ENCODE assay signal across 37 mouse cellular contexts in genomic region chr7:126825952-126826351, GRCm38 (mm10). TPM values are rescaled to one million over a fixed set of nuclear protein-coding genes. Genes with fewer than 3 reads are reported as not detected.
A peak's percentile ranks its signal among the peaks of the same experiment; 100 is the strongest.
DNase-seq lines count a peak whose midpoint lies in the region; ATAC-seq and TF ChIP-seq lines count a peak whose summit lies in the region.
"Had no signal": no experiment of that assay in that cellular context is flagged by ENCODE, and none has a peak within 500 bp of the region (broad histone marks: within the 10 kb centered on the region; RNA-seq: fewer than 3 reads in every experiment).

No protein-coding gene starts in this region.

- H3K27ac ChIP-seq in cerebellum, adult 2 months (ENCODE audit: insufficient read depth, low read length), result peak overlapping the region; percentile 32; the same call in 1 of the 2 replicates
- H3K27ac ChIP-seq in midbrain, embryonic 13.5 days, result no peak overlapping the region
- no peak overlapping the region for H3K27ac ChIP-seq in midbrain, embryonic 15.5 days
- no peak overlapping the region for H3K27ac ChIP-seq in midbrain, postnatal 0 days (ENCODE audit: low read depth, low read length)
- H3K27ac ChIP-seq: heart, embryonic 10.5 days; heart, embryonic 15.5 days; kidney, embryonic 15.5 days; layer of hippocampus, adult 2 months; left cerebral cortex, adult 2 months; limb, embryonic 12.5 days; liver, embryonic 15.5 days; stomach, postnatal 0 days had no signal

- no peak for TF ChIP-seq POLR2A in cerebellum, adult 2 months (IDR thresholded peaks at IDR 0.05; ENCODE audit: borderline replicate concordance, insufficient read depth, low read length)

- peak overlapping the region; percentile 8 for H3K4me3 ChIP-seq in cerebellum, adult 2 months (replicated peaks; ENCODE audit: insufficient read depth, low read depth, low read length)
- no peak overlapping the region for H3K4me3 ChIP-seq in midbrain, embryonic 13.5 days (replicated peaks)
- no peak overlapping the region for H3K4me3 ChIP-seq in midbrain, embryonic 15.5 days
- no peak overlapping the region for H3K4me3 ChIP-seq in midbrain, postnatal 0 days (ENCODE audit: low read depth, low read length)
- H3K4me3 ChIP-seq: erythroblast, embryonic 14.5 days; heart, embryonic 10.5 days; heart, embryonic 15.5 days; kidney, embryonic 15.5 days; layer of hippocampus, adult 2 months; left cerebral cortex, adult 2 months; limb, embryonic 12.5 days; liver, embryonic 15.5 days had no signal

- ATAC-seq in midbrain, embryonic 13.5 days, result no peak
- no peak for ATAC-seq in midbrain, embryonic 15.5 days (replicated peaks)
- no peak for ATAC-seq in midbrain, postnatal 0 days (ENCODE audit: low FRiP score)
- ATAC-seq in megakaryocyte-erythroid progenitor cell, adult 5-6 weeks (replicated peaks; ENCODE audit: low FRiP score, low TSS enrichment, poor library complexity, severe bottlenecking), result no peak
- ATAC-seq: inflammation-experienced regulatory T-cells, adult 6 months had no signal

- H3K36me3 ChIP-seq in midbrain, embryonic 13.5 days, result peaks cover 30% of the 10 kb centered on the region
- no peaks in the 10 kb centered on the region for H3K36me3 ChIP-seq in midbrain, embryonic 15.5 days (replicated peaks)
- peaks cover 14% of the 10 kb centered on the region for H3K36me3 ChIP-seq in midbrain, postnatal 0 days (ENCODE audit: insufficient read depth, low read length)
- H3K36me3 ChIP-seq: G1E; heart, embryonic 10.5 days; heart, embryonic 15.5 days; kidney, embryonic 15.5 days; limb, embryonic 12.5 days; liver, embryonic 15.5 days had no signal

- H3K9me3 ChIP-seq in midbrain, embryonic 13.5 days, result no peaks in the 10 kb centered on the region
- H3K9me3 ChIP-seq in midbrain, embryonic 15.5 days, result no peaks in the 10 kb centered on the region
- H3K9me3 ChIP-seq in midbrain, postnatal 0 days (ENCODE audit: low read length), result no peaks in the 10 kb centered on the region
- H3K9me3 ChIP-seq: G1E; heart, embryonic 10.5 days; heart, embryonic 15.5 days; kidney, embryonic 15.5 days; limb, embryonic 12.5 days; liver, embryonic 15.5 days had no signal

- TF ChIP-seq CTCF in cerebellum, adult 2 months (IDR thresholded peaks at IDR 0.05; ENCODE audit: borderline replicate concordance, insufficient read depth, low read depth, low read length), result no peak
- no peak for TF ChIP-seq CTCF in midbrain, postnatal 0 days (IDR thresholded peaks at IDR 0.05)

- H3K4me1 ChIP-seq in cerebellum, adult 2 months (ENCODE audit: control insufficient read depth, insufficient read depth, low read length), result peaks cover 35% of the 10 kb centered on the region
- peaks cover 65% of the 10 kb centered on the region for H3K4me1 ChIP-seq in midbrain, embryonic 13.5 days (replicated peaks)
- peaks cover 47% of the 10 kb centered on the region for H3K4me1 ChIP-seq in midbrain, embryonic 15.5 days
- peaks cover 15% of the 10 kb centered on the region for H3K4me1 ChIP-seq in midbrain, postnatal 0 days (ENCODE audit: insufficient read depth, low read length)

- DNase-seq in cerebellum, adult 2 months, result no peak
- DNase-seq in cerebellum, postnatal 4 days (ENCODE audit: low spot score in 2 of 2), result no peak
- no peak for DNase-seq in midbrain, postnatal 0 days (ENCODE audit: low spot score)
- DNase-seq in retina, postnatal 1 day, result peak; percentile 50
- DNase-seq: adrenal gland, adult 8-10 months; cerebellum, postnatal 10 days; gastrocnemius, postnatal 25 days; heart, adult 11 months; kidney, adult 18-20 months; lung, postnatal 14 days; right cerebral cortex, adult 18-20 months; spleen, adult 18-20 months; thymus, adult 18-20 months; thymus, postnatal 25 days had no signal

- no peaks in the 10 kb centered on the region for H3K27me3 ChIP-seq in cerebellum, adult 2 months (ENCODE audit: control insufficient read depth, insufficient read depth, low read length)
- no peaks in the 10 kb centered on the region for H3K27me3 ChIP-seq in midbrain, embryonic 13.5 days
- no peaks in the 10 kb centered on the region for H3K27me3 ChIP-seq in midbrain, embryonic 15.5 days (replicated peaks)
- no peaks in the 10 kb centered on the region for H3K27me3 ChIP-seq in midbrain, postnatal 0 days (ENCODE audit: insufficient read depth, low read length)

- WGBS in cerebellum, adult 2 months, result 47% methylated on average over 5 of the region's 5 CpGs
- 77% methylated on average over 5 of the region's 5 CpGs for WGBS in midbrain, embryonic 13.5 days
- 78% methylated on average over 5 of the region's 5 CpGs for WGBS in midbrain, embryonic 15.5 days
- 80% methylated on average over 5 of the region's 5 CpGs for WGBS in midbrain, postnatal 0 days

- H3K9ac ChIP-seq in midbrain, embryonic 13.5 days (replicated peaks), result peak overlapping the region; percentile 50
- H3K9ac ChIP-seq in midbrain, embryonic 15.5 days, result no peak overlapping the region
- H3K9ac ChIP-seq in midbrain, postnatal 0 days (replicated peaks; ENCODE audit: low read length, poor library complexity, severe bottlenecking), result 0 out of 2 replicates have a peak overlapping the region, but pooled peaks have one; percentile 13
- H3K9ac ChIP-seq: heart, embryonic 15.5 days; kidney, embryonic 15.5 days; limb, embryonic 12.5 days; liver, embryonic 15.5 days; lung, embryonic 14.5 days had no signal

- H3K4me2 ChIP-seq in midbrain, embryonic 13.5 days (replicated peaks), result peak overlapping the region; percentile 54
- no peak overlapping the region for H3K4me2 ChIP-seq in midbrain, embryonic 15.5 days
- no peak overlapping the region for H3K4me2 ChIP-seq in midbrain, postnatal 0 days (ENCODE audit: low read depth, low read length, poor library complexity, severe bottlenecking)
- H3K4me2 ChIP-seq: heart, embryonic 15.5 days; kidney, embryonic 15.5 days; limb, embryonic 12.5 days; liver, embryonic 15.5 days; lung, embryonic 14.5 days had no signal

RNA-seq across cellular contexts. Expression of gene 4930451I11Rik, which starts 5.5 kb away (rescaled TPM):
- polyA plus RNA-seq in cerebellum, adult 2 months (2012; rRNA removed), result not detected in 2 replicates
- not detected in 2 replicates for polyA plus RNA-seq in midbrain, embryonic 13.5 days (2015; fragmentation: Nextera tagmentation; extraction: Ambion mirVana)
- polyA plus RNA-seq in midbrain, embryonic 15.5 days (2015; fragmentation: Nextera tagmentation; extraction: Ambion mirVana), result not detected in 2 replicates
- total RNA-seq in midbrain, postnatal 0 days (2014; rRNA removed), result not detected in 2 replicates
- polyA plus RNA-seq in midbrain, postnatal 0 days (2015; fragmentation: Nextera tagmentation; extraction: Ambion mirVana), result 1.1 TPM in 1 of 2 replicates, not detected in the other
- total RNA-seq in megakaryocyte-erythroid progenitor cell, adult 5-6 weeks (2014; fragmentation: Nextera tagmentation), result not detected in 2 replicates
- not detected in 2 replicates for total RNA-seq in megakaryocyte-erythroid progenitor cell, adult 5-6 weeks (2017)
- total RNA-seq: adrenal gland, adult 8-10 months; G1E; gastrocnemius, postnatal 25 days; heart, postnatal 25 days; layer of hippocampus, adult 2 months; layer of hippocampus, postnatal 14 days; left cerebral cortex, adult 2 months; left cerebral cortex, postnatal 25 days; liver, adult 2 months; megakaryocyte progenitor cell, adult 5-6 weeks had no signal
- polyA plus RNA-seq: embryonic facial prominence, embryonic 14.5 days; erythroblast, embryonic 14.5 days; forebrain, embryonic 11.5 days; G1E; heart, embryonic 10.5 days; heart, embryonic 15.5 days; hindbrain, embryonic 11.5 days; inflammation-experienced regulatory T-cells, adult 6 months; kidney, embryonic 15.5 days; limb, embryonic 12.5 days; liver, adult 2 months; liver, embryonic 15.5 days; lung, embryonic 14.5 days; stomach, postnatal 0 days had no signal

RNA-seq across cellular contexts. Expression of gene Doc2a, which starts 21.3 kb away (rescaled TPM):
- 9.7 and 12.1 TPM in 2 replicates for polyA plus RNA-seq in cerebellum, adult 2 months (2012; rRNA removed)
- 5.3 and 8.5 TPM in 2 replicates for polyA plus RNA-seq in midbrain, embryonic 13.5 days (2015; fragmentation: Nextera tagmentation; extraction: Ambion mirVana)
- 19.8 and 23.8 TPM in 2 replicates for polyA plus RNA-seq in midbrain, embryonic 15.5 days (2015; fragmentation: Nextera tagmentation; extraction: Ambion mirVana)
- total RNA-seq in midbrain, postnatal 0 days (2014; rRNA removed), result 53.8 and 64.1 TPM in 2 replicates
- polyA plus RNA-seq in midbrain, postnatal 0 days (2015; fragmentation: Nextera tagmentation; extraction: Ambion mirVana), result 36.3 and 41.2 TPM in 2 replicates
- not detected in 2 replicates for total RNA-seq in megakaryocyte-erythroid progenitor cell, adult 5-6 weeks (2014; fragmentation: Nextera tagmentation)
- not detected in 2 replicates for total RNA-seq in megakaryocyte-erythroid progenitor cell, adult 5-6 weeks (2017)
- total RNA-seq: gastrocnemius, postnatal 25 days; heart, postnatal 25 days; liver, adult 2 months; megakaryocyte progenitor cell, adult 5-6 weeks had no signal
- polyA plus RNA-seq: erythroblast, embryonic 14.5 days; G1E; heart, embryonic 15.5 days; inflammation-experienced regulatory T-cells, adult 6 months; liver, adult 2 months; liver, embryonic 15.5 days had no signal

RNA-seq across cellular contexts. Expression of gene Fam57b, which starts 28.5 kb away (rescaled TPM):
- polyA plus RNA-seq in cerebellum, adult 2 months (2012; rRNA removed), result 193 and 196 TPM in 2 replicates
- 48.3 and 52.6 TPM in 2 replicates for polyA plus RNA-seq in midbrain, embryonic 13.5 days (2015; fragmentation: Nextera tagmentation; extraction: Ambion mirVana)
- polyA plus RNA-seq in midbrain, embryonic 15.5 days (2015; fragmentation: Nextera tagmentation; extraction: Ambion mirVana), result 60.4 and 65.4 TPM in 2 replicates
- 52.5 and 60.2 TPM in 2 replicates for total RNA-seq in midbrain, postnatal 0 days (2014; rRNA removed)
- 56.3 and 57.1 TPM in 2 replicates for polyA plus RNA-seq in midbrain, postnatal 0 days (2015; fragmentation: Nextera tagmentation; extraction: Ambion mirVana)
- 0.61 TPM in 1 of 2 replicates, not detected in the other for total RNA-seq in megakaryocyte-erythroid progenitor cell, adult 5-6 weeks (2014; fragmentation: Nextera tagmentation)
- 0.42 TPM in 1 of 2 replicates, not detected in the other for total RNA-seq in megakaryocyte-erythroid progenitor cell, adult 5-6 weeks (2017)
- total RNA-seq: liver, adult 2 months; megakaryocyte progenitor cell, adult 5-6 weeks had no signal
- polyA plus RNA-seq: erythroblast, embryonic 14.5 days; inflammation-experienced regulatory T-cells, adult 6 months; liver, embryonic 15.5 days had no signal

RNA-seq across cellular contexts. Expression of gene Ppp4c, which starts 33.7 kb away (rescaled TPM):
- 110 and 119 TPM in 2 replicates for polyA plus RNA-seq in cerebellum, adult 2 months (2012; rRNA removed)
- polyA plus RNA-seq in midbrain, embryonic 13.5 days (2015; fragmentation: Nextera tagmentation; extraction: Ambion mirVana), result 224 and 241 TPM in 2 replicates
- polyA plus RNA-seq in midbrain, embryonic 15.5 days (2015; fragmentation: Nextera tagmentation; extraction: Ambion mirVana), result 191 and 192 TPM in 2 replicates
- 107 and 137 TPM in 2 replicates for total RNA-seq in midbrain, postnatal 0 days (2014; rRNA removed)
- polyA plus RNA-seq in midbrain, postnatal 0 days (2015; fragmentation: Nextera tagmentation; extraction: Ambion mirVana), result 127 and 135 TPM in 2 replicates
- 176 and 189 TPM in 2 replicates for total RNA-seq in megakaryocyte-erythroid progenitor cell, adult 5-6 weeks (2014; fragmentation: Nextera tagmentation)
- total RNA-seq in megakaryocyte-erythroid progenitor cell, adult 5-6 weeks (2017), result 104 and 127 TPM in 2 replicates

RNA-seq across cellular contexts. Expression of gene Hirip3, which starts 35.8 kb away (rescaled TPM):
- polyA plus RNA-seq in cerebellum, adult 2 months (2012; rRNA removed), result 60.9 and 63.1 TPM in 2 replicates
- polyA plus RNA-seq in midbrain, embryonic 13.5 days (2015; fragmentation: Nextera tagmentation; extraction: Ambion mirVana), result 26.8 and 28.5 TPM in 2 replicates
- 16.7 and 22.8 TPM in 2 replicates for polyA plus RNA-seq in midbrain, embryonic 15.5 days (2015; fragmentation: Nextera tagmentation; extraction: Ambion mirVana)
- 6.6 and 10.0 TPM in 2 replicates for total RNA-seq in midbrain, postnatal 0 days (2014; rRNA removed)
- polyA plus RNA-seq in midbrain, postnatal 0 days (2015; fragmentation: Nextera tagmentation; extraction: Ambion mirVana), result 12.2 and 16.3 TPM in 2 replicates
- 51.6 and 123 TPM in 2 replicates for total RNA-seq in megakaryocyte-erythroid progenitor cell, adult 5-6 weeks (2014; fragmentation: Nextera tagmentation)
- total RNA-seq in megakaryocyte-erythroid progenitor cell, adult 5-6 weeks (2017), result 327 and 333 TPM in 2 replicates
